Mouse (Mus musculus) megakaryocyte, embryonic 14.5 days (primary cell): ENCODE data around the gene Hip1r.

Source experiments
- FLI1 ChIP-seq: IDR thresholded peaks from 2 replicates; pipeline ENCODE4 v1.6.1; 2012; ENCODE audit warnings: low read length, inconsistent platforms, mixed read lengths
- GATA1 ChIP-seq: IDR thresholded peaks from 3 replicates; pipeline ENCODE4 v1.6.1; 2012; ENCODE audit warnings: mixed read lengths, low read length, inconsistent platforms, borderline replicate concordance

- no peak for TF ChIP-seq GATA1
- TF ChIP-seq FLI1 = no peak
Observed at GRCm38 (mm10) chr5:124022365-124022764, 48.9 kb downstream of the Hip1r start.
